ENCODE assay signal across 8 mouse cellular contexts in genomic region chr5:31201742-31202590, GRCm38 (mm10). TPM values are rescaled to one million over a fixed set of nuclear protein-coding genes. Genes with fewer than 3 reads are reported as not detected.
A peak's percentile ranks its signal among the peaks of the same experiment; 100 is the strongest.
DNase-seq lines count a peak whose midpoint lies in the region; ATAC-seq and TF ChIP-seq lines count a peak whose summit lies in the region.

TSS of gene Zfp513 (minus strand) at chr5:31202303.

- WGBS in hindbrain, postnatal 0 days, result under 1% methylated on average over 49 of the region's 53 CpGs

- TF ChIP-seq CTCF in gastrocnemius, adult 2 months (IDR thresholded peaks at IDR 0.05), result no peak
- peak; percentile 18; the same call in 1 of the 2 replicates for TF ChIP-seq CTCF in hindbrain, postnatal 0 days (IDR thresholded peaks at IDR 0.05; ENCODE audit: low read depth)
- TF ChIP-seq CTCF in left cerebral cortex, adult 2 months (IDR thresholded peaks at IDR 0.05), result no peak

- peak within 1 kb of the TSS; percentile 83 for H3K9ac ChIP-seq in hindbrain, postnatal 0 days (replicated peaks; ENCODE audit: low read length)

- intact Hi-C loops in gastrocnemius, adult 2 months (cut with DNase I), result loop anchor here (2.0 kb wide), 1 partner anchor 19 kb away; the partner anchor contains the start of gene Ppm1g
- intact Hi-C loops in left cerebral cortex, adult 2 months (cut with DNase I), result loop anchor here (1.0 kb wide), 1 partner anchor 9 kb away; the partner anchor contains the start of genes Eif2b4 and Snx17

- ATAC-seq in common myeloid progenitor, adult 5-6 weeks (replicated peaks; ENCODE audit: low read depth, poor library complexity, severe bottlenecking), result peak; percentile 98
- peak; percentile 98 for ATAC-seq in hindbrain, postnatal 0 days
- ATAC-seq in megakaryocyte, adult 5-6 weeks (ENCODE audit: poor library complexity, severe bottlenecking), result peak; percentile 95

- peak within 1 kb of the TSS; percentile 91 for H3K4me3 ChIP-seq in gastrocnemius, adult 2 months
- peak within 1 kb of the TSS; percentile 68 for H3K4me3 ChIP-seq in hindbrain, postnatal 0 days (ENCODE audit: low read length)
- peak within 1 kb of the TSS; percentile 80 for H3K4me3 ChIP-seq in left cerebral cortex, adult 2 months

- no peaks in the 10 kb centered on the region for H3K27me3 ChIP-seq in hindbrain, postnatal 0 days (ENCODE audit: insufficient read depth, low read length)

- H3K36me3 ChIP-seq in hindbrain, postnatal 0 days (ENCODE audit: insufficient read depth, low read length), result peaks cover 65% of the 10 kb centered on the region

- H3K4me1 ChIP-seq in hindbrain, postnatal 0 days (ENCODE audit: insufficient read depth, low read length), result peaks cover 5% of the 10 kb centered on the region; the same call in 1 of the 2 replicates

- DNase-seq in ZHBTc4 (ENCODE audit: low read depth, low spot score), result peak; percentile 99
- peak; percentile 96 for DNase-seq in gastrocnemius, adult 2 months
- DNase-seq in hindbrain, postnatal 0 days (ENCODE audit: low spot score), result peak; percentile 99
- peak; percentile 93 to 97 for DNase-seq in left cerebral cortex, adult 2 months (ENCODE audit: extremely low spot score in 1 of 2, low spot score in 2 of 2)
- peak; percentile 97 to 98 for DNase-seq in right cerebral cortex, adult 2 months (ENCODE audit: low spot score in 2 of 2)
- DNase-seq in urinary bladder, postnatal 14 days (ENCODE audit: low spot score), result peak; percentile 95

- H3K4me2 ChIP-seq in hindbrain, postnatal 0 days (ENCODE audit: low read depth, low read length), result peak within 1 kb of the TSS; percentile 87

- H3K27ac ChIP-seq in gastrocnemius, adult 2 months, result peak within 1 kb of the TSS; percentile 93
- peak within 1 kb of the TSS; percentile 82 for H3K27ac ChIP-seq in hindbrain, postnatal 0 days
- peak within 1 kb of the TSS; percentile 89 for H3K27ac ChIP-seq in left cerebral cortex, adult 2 months

- peaks cover 5% of the 10 kb centered on the region; the same call in 1 of the 2 replicates for H3K9me3 ChIP-seq in hindbrain, postnatal 0 days (ENCODE audit: low read length)

RNA-seq across cellular contexts. Expression of gene Zfp513, which starts in this region (rescaled TPM):
- total RNA-seq in common myeloid progenitor, adult 5-6 weeks (2017), result 5.8 and 6.5 TPM in 2 replicates
- total RNA-seq in gastrocnemius, adult 2 months (2021), result 1 to 10 TPM; 6.2 to 7.1 TPM
- 8.9 and 9.6 TPM in 2 replicates for total RNA-seq in hindbrain, postnatal 0 days (2014; rRNA removed)
- polyA plus RNA-seq in hindbrain, postnatal 0 days (2015; fragmentation: Nextera tagmentation; extraction: Ambion mirVana), result 11.4 and 12.6 TPM in 2 replicates
- 10 to 100 TPM; 28.0 to 31.4 TPM for total RNA-seq in left cerebral cortex, adult 2 months (2021)
- total RNA-seq in megakaryocyte, adult 5-6 weeks (2015), result 8.9 and 10.1 TPM in 2 replicates
- total RNA-seq in megakaryocyte, adult 5-6 weeks (2017), result 7.2 and 8.1 TPM in 2 replicates

Comparison
In these comparisons a context has a peak if more than half of its experiments do, and no peak if none do; other contexts are left out.
1. Peak in every context shown above with its lines: DNase-seq, ATAC-seq, H3K4me3 ChIP-seq and H3K27ac ChIP-seq.